In genomic region chrX:73655529-73655928, GRCm38 (mm10) we compare ENCODE assay signal across 7 mouse cellular contexts. TPM values are rescaled to one million over a fixed set of nuclear protein-coding genes. Genes with fewer than 3 reads are reported as not detected.
DNase-seq lines count a peak whose midpoint lies in the region; ATAC-seq and TF ChIP-seq lines count a peak whose summit lies in the region.

No protein-coding gene starts in this region.

- H3K27ac ChIP-seq in left cerebral cortex, adult 2 months = no peak overlapping the region

- intact Hi-C loops in left cerebral cortex, adult 2 months (cut with DNase I) = loop anchor here (1.0 to 10.0 kb wide), 3 partner anchors 62 to 431 kb away; partner anchors contain the start of gene F8a

- no peak for DNase-seq in left cerebral cortex, adult 2 months (ENCODE audit: extremely low spot score in 1 of 2, low spot score in 2 of 2)
- no peak for DNase-seq in left cerebral cortex, adult 8-10 months (ENCODE audit: low spot score in 2 of 2)
- DNase-seq in ZHBTc4 (ENCODE audit: low read depth, low spot score) = peak; percentile 48
- DNase-seq in retina, postnatal 1 day = peak; percentile 50
- no peak for DNase-seq in layer of hippocampus, postnatal 25 days (ENCODE audit: extremely low spot score in 1 of 2, low spot score in 1 of 2)
- no peak for DNase-seq in layer of hippocampus, postnatal 14 days (ENCODE audit: low spot score in 2 of 2)

- ATAC-seq in granulocyte monocyte progenitor cell, adult 5-6 weeks (replicated peaks; ENCODE audit: poor library complexity, severe bottlenecking) = peak; percentile 74

- no peak overlapping the region for H3K4me3 ChIP-seq in left cerebral cortex, adult 2 months

- TF ChIP-seq CTCF in left cerebral cortex, adult 2 months (IDR thresholded peaks at IDR 0.05) = peak; percentile 44

RNA-seq across cellular contexts. Expression of gene Pnck, which starts 4.4 kb away (rescaled TPM):
- total RNA-seq in left cerebral cortex, adult 2 months (2021) = 10 to 100 TPM; 93.4 to 98.8 TPM
- 100 to 1,000 TPM in 1 of 4 experiments, 10 to 100 TPM in 3; 83.1 to 100 (median 96.2) TPM for total RNA-seq in left cerebral cortex, adult 8-10 months (2022)
- 2.5 TPM in 1 of 2 replicates, not detected in the other for total RNA-seq in granulocyte monocyte progenitor cell, adult 5-6 weeks (2014; fragmentation: Nextera tagmentation)
- not detected in 2 replicates for total RNA-seq in granulocyte monocyte progenitor cell, adult 5-6 weeks (2017)
- total RNA-seq in layer of hippocampus, postnatal 25 days (2021) = 100 to 1,000 TPM; 115 to 135 TPM
- 100 to 1,000 TPM; 108 to 118 TPM for total RNA-seq in layer of hippocampus, postnatal 14 days (2021)

RNA-seq across cellular contexts. Expression of gene Dusp9, which starts 16.3 kb away (rescaled TPM):
- under 1 TPM; 0.68 to 0.70 TPM for total RNA-seq in left cerebral cortex, adult 2 months (2021)
- total RNA-seq in left cerebral cortex, adult 8-10 months (2022) = under 1 TPM; 0.42 to 0.87 (median 0.82) TPM
- 0.26 and 0.41 TPM in 2 replicates for total RNA-seq in granulocyte monocyte progenitor cell, adult 5-6 weeks (2014; fragmentation: Nextera tagmentation)
- total RNA-seq in granulocyte monocyte progenitor cell, adult 5-6 weeks (2017) = 0.30 and 0.88 TPM in 2 replicates
- total RNA-seq in layer of hippocampus, postnatal 25 days (2021) = under 1 TPM; 0.47 to 0.54 TPM
- 1 to 10 TPM in 1 of 2 experiments, under 1 TPM in 1; 0.85 to 1.0 TPM for total RNA-seq in layer of hippocampus, postnatal 14 days (2021)

RNA-seq across cellular contexts. Expression of gene Slc6a8, which starts 17.4 kb away (rescaled TPM):
- total RNA-seq in left cerebral cortex, adult 2 months (2021) = 100 to 1,000 TPM in 1 of 2 experiments, 10 to 100 TPM in 1; 98.4 to 119 TPM
- 100 to 1,000 TPM; 103 to 124 (median 111) TPM for total RNA-seq in left cerebral cortex, adult 8-10 months (2022)
- 1.1 TPM in 1 of 2 replicates, not detected in the other for total RNA-seq in granulocyte monocyte progenitor cell, adult 5-6 weeks (2014; fragmentation: Nextera tagmentation)
- not detected in 2 replicates for total RNA-seq in granulocyte monocyte progenitor cell, adult 5-6 weeks (2017)
- 100 to 1,000 TPM in 1 of 2 experiments, 10 to 100 TPM in 1; 88.3 to 110 TPM for total RNA-seq in layer of hippocampus, postnatal 25 days (2021)
- total RNA-seq in layer of hippocampus, postnatal 14 days (2021) = 100 to 1,000 TPM in 1 of 2 experiments, 10 to 100 TPM in 1; 93.6 to 111 TPM

Comparison
In these comparisons a context has a peak if more than half of its experiments do, and no peak if none do; other contexts are left out.
1. DNase-seq: peak in ZHBTc4 (single experiment) and retina, postnatal 1 day (single experiment); none in left cerebral cortex, adult 2 months (0 of 2), left cerebral cortex, adult 8-10 months (0 of 2), layer of hippocampus, postnatal 25 days (0 of 2) and layer of hippocampus, postnatal 14 days (0 of 2).
2. RNA of gene Pnck, which starts 4.4 kb away (total RNA-seq): 115 to 135 TPM in layer of hippocampus, postnatal 25 days, 108 to 118 TPM in layer of hippocampus, postnatal 14 days, 93.4 to 98.8 TPM in left cerebral cortex, adult 2 months and 83.1 to 100 TPM in left cerebral cortex, adult 8-10 months; 2.5 TPM in granulocyte monocyte progenitor cell, adult 5-6 weeks; every median in the first group is over 10 times any median in the second.
3. RNA of gene Slc6a8, which starts 17.4 kb away (total RNA-seq): 98.4 to 119 TPM in left cerebral cortex, adult 2 months, 103 to 124 TPM in left cerebral cortex, adult 8-10 months, 93.6 to 111 TPM in layer of hippocampus, postnatal 14 days and 88.3 to 110 TPM in layer of hippocampus, postnatal 25 days; 1.1 TPM in granulocyte monocyte progenitor cell, adult 5-6 weeks; every median in the first group is over 10 times any median in the second.